Mouse (Mus musculus) MEL (cell line): ENCODE results near the gene Sec22c. TPM values are rescaled to one million over a fixed set of nuclear protein-coding genes. Genes with fewer than 3 reads are reported as not detected.

Source experiments
- DNase-seq: peaks from one replicate; pipeline ENCODE4 v3.0.0; 2011; ENCODE audit warnings: low read depth, low spot score
- H3K27ac ChIP-seq: 2 replicates; pipeline ENCODE4 v1.5.1; 2012; ENCODE audit warnings: low read depth, mild to moderate bottlenecking, control low read depth, low read length, moderate library complexity; ENCODE audit not compliant: control insufficient read depth
- H3K27me3 ChIP-seq, 2 experiments: fragments of 150-350 bp in 1 of 2; sonication (generic) in 1 of 2; 2 replicates each; pipeline ENCODE4 v1.6.1; 2012; ENCODE audit warnings: low read length in 2 of 2, mild to moderate bottlenecking in 2 of 2, improper control_type of control experiment in 1 of 2, moderate library complexity in 1 of 2; ENCODE audit not compliant: insufficient read depth in 2 of 2, control insufficient read depth in 1 of 2
- H3K36me3 ChIP-seq, 2 experiments: 2 replicates each; pipeline ENCODE4 v1.6.1; 2012 to 2014; ENCODE audit warnings: low read length in 2 of 2, improper control_type of control experiment in 1 of 2, inconsistent platforms in 1 of 2, mild to moderate bottlenecking in 1 of 2; ENCODE audit not compliant: insufficient read depth in 2 of 2, control insufficient read depth in 1 of 2
- H3K4me1 ChIP-seq, 2 experiments: fragments of 150-350 bp in 1 of 2; sonication (generic) in 1 of 2; 2 replicates each; pipeline ENCODE4 v1.6.1; 2012; ENCODE audit warnings: low read length in 2 of 2, improper control_type of control experiment in 1 of 2, mild to moderate bottlenecking in 1 of 2; ENCODE audit not compliant: insufficient read depth in 2 of 2, control insufficient read depth in 1 of 2
- H3K4me3 ChIP-seq, 2 experiments: fragments of 150-350 bp in 1 of 2; sonication (generic) in 1 of 2; 2 replicates each; pipeline ENCODE4 v1.5.1; 2012; ENCODE audit warnings: low read depth in 2 of 2, low read length in 2 of 2, mild to moderate bottlenecking in 2 of 2, moderate library complexity in 2 of 2, control low read depth in 1 of 2, improper control_type of control experiment in 1 of 2; ENCODE audit not compliant: control insufficient read depth in 1 of 2, insufficient read depth in 1 of 2
- H3K79me2 ChIP-seq: 2 replicates; pipeline ENCODE4 v1.6.1; 2012; ENCODE audit warnings: mild to moderate bottlenecking, low read length, moderate library complexity; ENCODE audit not compliant: control insufficient read depth, poor library complexity, insufficient read depth
- H3K9ac ChIP-seq: 2 replicates; pipeline ENCODE4 v1.6.1; 2012; ENCODE audit warnings: low read depth, mild to moderate bottlenecking, control low read depth, low read length, moderate library complexity; ENCODE audit not compliant: control insufficient read depth, poor library complexity, severe bottlenecking
- H3K9me3 ChIP-seq: fragments of 150-350 bp; sonication (generic); replicated peaks from 2 replicates; pipeline ENCODE4 v1.6.1; 2012; ENCODE audit warnings: mild to moderate bottlenecking, low read length, improper control_type of control experiment, moderate library complexity; ENCODE audit not compliant: insufficient read depth
- BHLHE40 ChIP-seq: IDR thresholded peaks from 2 replicates; pipeline ENCODE4 v1.6.1; 2012; ENCODE audit warnings: low read depth, mild to moderate bottlenecking, inconsistent platforms, low read length, improper control_type of control experiment, borderline replicate concordance
- CHD1 ChIP-seq: IDR thresholded peaks from 2 replicates; pipeline ENCODE4 v1.6.1; 2012; ENCODE audit warnings: low read depth, mild to moderate bottlenecking, inconsistent platforms, low read length, improper control_type of control experiment
- CHD2 ChIP-seq: IDR thresholded peaks from 2 replicates; pipeline ENCODE4 v1.6.1; 2011; ENCODE audit warnings: low read length, improper control_type of control experiment
- CTCF ChIP-seq, 3 experiments: IDR thresholded peaks in 2 of 3; conservative IDR thresholded peaks in 1 of 3; 2 replicates each; pipeline ENCODE4 v1.5.1; 2011 to 2012; ENCODE audit warnings: low read length in 3 of 3, low read depth in 2 of 3, mild to moderate bottlenecking in 2 of 3, improper control_type of control experiment in 1 of 3, inconsistent platforms in 1 of 3, mixed read lengths in 1 of 3, moderate library complexity in 1 of 3; ENCODE audit not compliant: control insufficient read depth in 1 of 3, insufficient read depth in 1 of 3, poor library complexity in 1 of 3, severe bottlenecking in 1 of 3
- ELF1 ChIP-seq: IDR thresholded peaks from 2 replicates; pipeline ENCODE4 v1.6.1; 2014; ENCODE audit warnings: low read depth, mild to moderate bottlenecking, inconsistent platforms, low read length, improper control_type of control experiment, moderate library complexity
- EP300 ChIP-seq, 2 experiments: IDR thresholded peaks; 2 replicates each; pipeline ENCODE4 v1.6.1; 2011; ENCODE audit warnings: improper control_type of control experiment in 2 of 2, low read length in 2 of 2, low read depth in 1 of 2, mild to moderate bottlenecking in 1 of 2
- ETS1 ChIP-seq: IDR thresholded peaks from 2 replicates; pipeline ENCODE4 v1.6.1; 2012; ENCODE audit warnings: low read depth, mild to moderate bottlenecking, inconsistent platforms, low read length, improper control_type of control experiment, moderate library complexity
- GABPA ChIP-seq: IDR thresholded peaks from 2 replicates; pipeline ENCODE4 v1.6.1; 2012; ENCODE audit warnings: low read depth, mild to moderate bottlenecking, inconsistent platforms, low read length, improper control_type of control experiment, moderate library complexity
- GATA1 ChIP-seq: IDR thresholded peaks from 2 replicates; pipeline ENCODE4 v1.6.1; 2011; ENCODE audit warnings: low read depth, low read length, improper control_type of control experiment
- HCFC1 ChIP-seq: IDR thresholded peaks from 2 replicates; pipeline ENCODE4 v1.6.1; 2012; ENCODE audit warnings: low read depth, mild to moderate bottlenecking, inconsistent platforms, low read length, improper control_type of control experiment, moderate library complexity
- JUND ChIP-seq: IDR thresholded peaks from 2 replicates; pipeline ENCODE4 v1.6.1; 2011; ENCODE audit warnings: low read depth, mild to moderate bottlenecking, improper control_type of control experiment, low read length
- KAT2A ChIP-seq: conservative IDR thresholded peaks from 2 replicates; pipeline ENCODE4 v1.6.1; 2012; ENCODE audit warnings: low read depth, low read length, improper control_type of control experiment, inconsistent platforms
- MAFK ChIP-seq: IDR thresholded peaks from 2 replicates; pipeline ENCODE4 v1.6.1; 2011; ENCODE audit warnings: low read depth, mild to moderate bottlenecking, low read length, improper control_type of control experiment, borderline replicate concordance
- MAX ChIP-seq: IDR thresholded peaks from 2 replicates; pipeline ENCODE4 v1.6.1; 2011; ENCODE audit warnings: low read length, improper control_type of control experiment
- MAZ ChIP-seq: IDR thresholded peaks from 2 replicates; pipeline ENCODE4 v1.6.1; 2012; ENCODE audit warnings: low read depth, mild to moderate bottlenecking, inconsistent platforms, low read length, improper control_type of control experiment
- MEF2A ChIP-seq: IDR thresholded peaks from 2 replicates; pipeline ENCODE4 v1.6.1; 2014; ENCODE audit warnings: low read depth, mild to moderate bottlenecking, inconsistent platforms, low read length, improper control_type of control experiment; ENCODE audit not compliant: poor library complexity, insufficient replicate concordance, severe bottlenecking; ENCODE audit errors: extremely low read depth
- MXI1 ChIP-seq: IDR thresholded peaks from 2 replicates; pipeline ENCODE4 v1.6.1; 2011; ENCODE audit warnings: mild to moderate bottlenecking, low read depth, low read length, improper control_type of control experiment
- MYB ChIP-seq: IDR thresholded peaks from 2 replicates; pipeline ENCODE4 v1.6.1; 2011; ENCODE audit warnings: mild to moderate bottlenecking, low read depth, low read length, improper control_type of control experiment
- MYC ChIP-seq: IDR thresholded peaks from 2 replicates; pipeline ENCODE4 v1.6.1; 2011; ENCODE audit warnings: low read depth, mild to moderate bottlenecking, low read length, improper control_type of control experiment, moderate library complexity
- NELFE ChIP-seq: IDR thresholded peaks from 2 replicates; pipeline ENCODE4 v1.6.1; 2011; ENCODE audit warnings: low read depth, low read length, improper control_type of control experiment
- NRF1 ChIP-seq: IDR thresholded peaks from 2 replicates; pipeline ENCODE4 v1.6.1; 2014; ENCODE audit warnings: low read depth, mild to moderate bottlenecking, inconsistent platforms, low read length, improper control_type of control experiment, moderate library complexity; ENCODE audit not compliant: poor library complexity, insufficient read depth, severe bottlenecking
- POLR2A ChIP-seq, 2 experiments: IDR thresholded peaks; 2 replicates each; pipeline ENCODE4 v1.6.1; 2011 to 2012; ENCODE audit warnings: low read length in 2 of 2, mild to moderate bottlenecking in 2 of 2, control low read depth in 1 of 2, improper control_type of control experiment in 1 of 2, low read depth in 1 of 2, moderate library complexity in 1 of 2; ENCODE audit not compliant: control insufficient read depth in 1 of 2, insufficient read depth in 1 of 2, poor library complexity in 1 of 2
- POLR2AphosphoS2 ChIP-seq: IDR thresholded peaks from 2 replicates; pipeline ENCODE4 v1.6.1; 2011; ENCODE audit warnings: low read length, improper control_type of control experiment
- POLR2AphosphoS5 ChIP-seq: IDR thresholded peaks from 2 replicates; pipeline ENCODE4 v1.6.1; 2012; ENCODE audit warnings: low read depth, borderline replicate concordance, mild to moderate bottlenecking, inconsistent platforms, low read length, moderate library complexity, mixed read lengths
- RAD21 ChIP-seq: IDR thresholded peaks from 2 replicates; pipeline ENCODE4 v1.6.1; 2011; ENCODE audit warnings: mild to moderate bottlenecking, low read depth, low read length, improper control_type of control experiment
- RCOR1 ChIP-seq: IDR thresholded peaks from 2 replicates; pipeline ENCODE4 v1.6.1; 2012; ENCODE audit warnings: low read depth, mild to moderate bottlenecking, inconsistent platforms, low read length, improper control_type of control experiment
- SIN3A ChIP-seq: IDR thresholded peaks from 2 replicates; pipeline ENCODE4 v1.6.1; 2012; ENCODE audit warnings: low read length, improper control_type of control experiment, inconsistent platforms
- SMC3 ChIP-seq: IDR thresholded peaks from 2 replicates; pipeline ENCODE4 v1.6.1; 2011; ENCODE audit warnings: low read depth, low read length, improper control_type of control experiment
- TAL1 ChIP-seq: IDR thresholded peaks from 2 replicates; pipeline ENCODE4 v1.6.1; 2012; ENCODE audit warnings: mild to moderate bottlenecking, inconsistent platforms, low read length, moderate library complexity, mixed read lengths
- TCF12 ChIP-seq: IDR thresholded peaks from 2 replicates; pipeline ENCODE4 v1.6.1; 2014; ENCODE audit warnings: low read depth, mild to moderate bottlenecking, inconsistent platforms, low read length, improper control_type of control experiment, moderate library complexity
- UBTF ChIP-seq: IDR thresholded peaks from 2 replicates; pipeline ENCODE4 v1.6.1; 2012; ENCODE audit warnings: low read depth, mild to moderate bottlenecking, inconsistent platforms, low read length, improper control_type of control experiment, moderate library complexity, borderline replicate concordance; ENCODE audit not compliant: insufficient read depth
- USF1 ChIP-seq: IDR thresholded peaks from 2 replicates; pipeline ENCODE4 v1.6.1; 2014; ENCODE audit warnings: low read depth, mild to moderate bottlenecking, inconsistent platforms, low read length, improper control_type of control experiment, moderate library complexity
- USF2 ChIP-seq, 2 experiments: IDR thresholded peaks; 2 replicates each; pipeline ENCODE4 v1.6.1; 2011 to 2012; ENCODE audit warnings: improper control_type of control experiment in 2 of 2, low read length in 2 of 2, borderline replicate concordance in 1 of 2, inconsistent platforms in 1 of 2, low read depth in 1 of 2, mild to moderate bottlenecking in 1 of 2; ENCODE audit not compliant: insufficient read depth in 1 of 2
- ZC3H11A ChIP-seq: IDR thresholded peaks from 2 replicates; pipeline ENCODE4 v1.6.1; 2012; ENCODE audit warnings: low read depth, mild to moderate bottlenecking, inconsistent platforms, low read length, improper control_type of control experiment
- ZMIZ1 ChIP-seq: IDR thresholded peaks from 2 replicates; pipeline ENCODE4 v1.6.1; 2012; ENCODE audit warnings: low read depth, mild to moderate bottlenecking, inconsistent platforms, low read length, improper control_type of control experiment, moderate library complexity
- ZNF384 ChIP-seq: IDR thresholded peaks from 2 replicates; pipeline ENCODE4 v1.6.1; 2012; ENCODE audit warnings: low read depth, mild to moderate bottlenecking, inconsistent platforms, low read length, improper control_type of control experiment
- polyA plus RNA-seq, 2 experiments: library from polyadenylated mRNA; stranded (reverse) in 1 of 2; unstranded in 1 of 2; fragments of >175 nt in 1 of 2; fragments of >200 nt in 1 of 2; gene quantifications; 2 replicates each; pipeline versions ENCODE4 v1.2.1 to v1.2.4; 2012; ENCODE audit warnings: low replicate concordance in 2 of 2, low read depth in 1 of 2; ENCODE audit not compliant: insufficient read length in 2 of 2, insufficient read depth in 1 of 2, missing spikeins in 1 of 2
- total RNA-seq: library from RNA; depleted of rRNA; stranded (reverse); fragments of 300-350 nt; gene quantifications from 2 replicates; pipeline ENCODE4 v1.2.3, GENCODE M21; 2012

Sec22c gene
- total and polyA plus RNA-seq, 3 experiments: 5.9 to 10.9 TPM; not detected in 1

GRCm38 (mm10) chr9:121697150-121698049 is 7.9 kb downstream of the Sec22c start:
- H3K4me1 ChIP-seq: no peaks in the 10 kb centered on the region
- H3K27ac ChIP-seq: no peak overlapping the region
- H3K36me3 ChIP-seq: no peaks in the 10 kb centered on the region
- H3K9me3 ChIP-seq: no peaks in the 10 kb centered on the region
- H3K4me3 ChIP-seq: no peak overlapping the region
- H3K27me3 ChIP-seq: no peaks in the 10 kb centered on the region
- no peaks in the 10 kb centered on the region for H3K79me2 ChIP-seq
- no peak overlapping the region for H3K9ac ChIP-seq
- peak; percentile 78 for DNase-seq
- TF ChIP-seq JUND: peak; percentile 37; the same call in 1 of the 2 replicates
- no peak for TF ChIP-seq POLR2AphosphoS5
- no peak for TF ChIP-seq KAT2A
- peak; percentile 75 for TF ChIP-seq ZNF384
- no peak for TF ChIP-seq MXI1
- peak; percentile 83 for TF ChIP-seq SMC3
- no peak for TF ChIP-seq MYC
- TF ChIP-seq CHD1: no peak
- no peak for TF ChIP-seq ELF1
- TF ChIP-seq RCOR1: no peak
- TF ChIP-seq EP300 (IDR thresholded peaks at IDR 0.05; ENCODE audit: low read depth in 1 of 2, low read length in 2 of 2): 0 out of 4 replicates have a peak, but pooled peaks of 1 of the 2 experiments have one; percentile 21
- peak; percentile 71 for TF ChIP-seq RAD21
- TF ChIP-seq TAL1: no peak
- TF ChIP-seq UBTF: no peak
- no peak for TF ChIP-seq USF1
- TF ChIP-seq MAFK: no peak
- no peak for TF ChIP-seq POLR2A (IDR thresholded peaks at IDR 0.05; ENCODE audit: control insufficient read depth in 1 of 2, insufficient read depth in 1 of 2, low read depth in 1 of 2, low read length in 2 of 2, poor library complexity in 1 of 2)
- no peak for TF ChIP-seq BHLHE40
- TF ChIP-seq SIN3A: peak; percentile 55; the same call in 1 of the 2 replicates
- no peak for TF ChIP-seq ZMIZ1
- no peak for TF ChIP-seq MYB
- no peak for TF ChIP-seq MAZ
- TF ChIP-seq NELFE: no peak
- TF ChIP-seq GABPA: no peak
- TF ChIP-seq POLR2AphosphoS2: no peak
- TF ChIP-seq MAX: no peak
- TF ChIP-seq CHD2: no peak
- TF ChIP-seq TCF12: no peak
- no peak for TF ChIP-seq USF2 (IDR thresholded peaks at IDR 0.05; ENCODE audit: borderline replicate concordance in 1 of 2, insufficient read depth in 1 of 2, low read depth in 1 of 2, low read length in 2 of 2)
- peak; percentile 78 for TF ChIP-seq ZC3H11A
- TF ChIP-seq CTCF (IDR thresholded peaks at IDR 0.05 in 2 of 3, conservative IDR thresholded peaks at IDR 0.05 in 1 of 3; ENCODE audit: control insufficient read depth in 1 of 3, insufficient read depth in 1 of 3, low read depth in 2 of 3, low read length in 3 of 3, poor library complexity in 1 of 3, severe bottlenecking in 1 of 3): peak; percentile 74 to 91 (median 85)
- no peak for TF ChIP-seq ETS1
- no peak for TF ChIP-seq NRF1
- no peak for TF ChIP-seq HCFC1
- no peak for TF ChIP-seq MEF2A
- no peak for TF ChIP-seq GATA1
